Mouse (Mus musculus): Measurements from ENCODE around the gene Sdhaf3.

Sdhaf3 gene

GRCm38 (mm10) chr6:7068782-7069181 lies 113.0 kb downstream of the Sdhaf3 start:
- no peak for DNase-seq (ENCODE audit: low spot score)

- DNase-seq (ENCODE audit: low spot score) = no peak
Measured at GRCm38 (mm10) chr6:7069463-7069862, 113.7 kb downstream of the Sdhaf3 start.

GRCm38 (mm10) chr6:7082054-7082453 lies 126.2 kb downstream of the Sdhaf3 start:
- no peak for DNase-seq (ENCODE audit: low spot score)

GRCm38 (mm10) chr6:7082467-7083259 lies 126.9 kb downstream of the Sdhaf3 start:
- DNase-seq (ENCODE audit: low spot score) = no peak

- DNase-seq (ENCODE audit: low spot score) = no peak
Measured at GRCm38 (mm10) chr6:7083661-7084060, 127.9 kb downstream of the Sdhaf3 start.

- DNase-seq (ENCODE audit: low spot score) = no peak
Measured at GRCm38 (mm10) chr6:7084370-7084769, 128.6 kb downstream of the Sdhaf3 start.

GRCm38 (mm10) chr6:7085506-7085905 lies 129.7 kb downstream of the Sdhaf3 start:
- DNase-seq (ENCODE audit: low spot score) = no peak

- no peak for DNase-seq (ENCODE audit: low spot score)
Measured at GRCm38 (mm10) chr6:7092094-7092493, 136.3 kb downstream of the Sdhaf3 start.

All from layer of hippocampus, adult 11-12 months (tissue).